Mouse (Mus musculus) ES-Bruce4 (cell line): ENCODE measurements around the gene Macrod2. TPM values are rescaled to one million over a fixed set of nuclear protein-coding genes. Genes with fewer than 3 reads are reported as not detected.

Source experiments
- H3K27ac ChIP-seq: 2 replicates; pipeline ENCODE4 v1.5.1; 2012; ENCODE audit warnings: low read length, inconsistent platforms; ENCODE audit not compliant: insufficient read depth
- H3K27me3 ChIP-seq: 2 replicates; pipeline ENCODE4 v1.6.1; 2012; ENCODE audit warnings: mild to moderate bottlenecking, low read length, inconsistent platforms; ENCODE audit not compliant: control insufficient read depth, poor library complexity, insufficient read depth, severe bottlenecking
- H3K36me3 ChIP-seq: 2 replicates; pipeline ENCODE4 v1.6.1; 2012; ENCODE audit warnings: inconsistent platforms, mild to moderate bottlenecking, low read length, moderate library complexity; ENCODE audit not compliant: control insufficient read depth, poor library complexity, insufficient read depth, severe bottlenecking
- H3K4me1 ChIP-seq: one replicate; pipeline ENCODE4 v1.8.1; 2011; ENCODE audit warnings: low read length; ENCODE audit not compliant: control insufficient read depth, insufficient read depth
- H3K4me3 ChIP-seq: 2 replicates; pipeline ENCODE4 v1.5.1; 2011; ENCODE audit warnings: low read depth, mild to moderate bottlenecking, low read length
- H3K9ac ChIP-seq: 2 replicates; pipeline ENCODE4 v1.6.1; 2012; ENCODE audit warnings: low read depth, mild to moderate bottlenecking, inconsistent platforms; ENCODE audit not compliant: poor library complexity, severe bottlenecking
- H3K9me3 ChIP-seq: replicated peaks from 2 replicates; pipeline ENCODE4 v1.6.1; 2012; ENCODE audit warnings: mild to moderate bottlenecking, low read length, inconsistent platforms; ENCODE audit not compliant: control insufficient read depth, poor library complexity, insufficient read depth, severe bottlenecking
- CTCF ChIP-seq: IDR thresholded peaks from one replicate; pipeline ENCODE4 v1.8.1; 2011; ENCODE audit warnings: low read depth, low read length
- EP300 ChIP-seq: IDR thresholded peaks from 2 replicates; pipeline ENCODE4 v1.6.1; 2011; ENCODE audit warnings: low read depth, low read length; ENCODE audit not compliant: insufficient read depth
- POLR2A ChIP-seq: IDR thresholded peaks from one replicate; pipeline ENCODE4 v1.8.1; 2011; ENCODE audit warnings: low read length; ENCODE audit not compliant: insufficient read depth
- polyA plus RNA-seq: library from polyadenylated mRNA; stranded (reverse); fragments of >200 nt; gene quantifications from 2 replicates; pipeline ENCODE4 v1.2.4, GENCODE M21; 2011; ENCODE audit warnings: low read depth; ENCODE audit not compliant: missing spikeins, insufficient read depth, insufficient read length

Macrod2 gene
- polyA plus RNA-seq, 1 experiment = 11.9 TPM

DNA sequence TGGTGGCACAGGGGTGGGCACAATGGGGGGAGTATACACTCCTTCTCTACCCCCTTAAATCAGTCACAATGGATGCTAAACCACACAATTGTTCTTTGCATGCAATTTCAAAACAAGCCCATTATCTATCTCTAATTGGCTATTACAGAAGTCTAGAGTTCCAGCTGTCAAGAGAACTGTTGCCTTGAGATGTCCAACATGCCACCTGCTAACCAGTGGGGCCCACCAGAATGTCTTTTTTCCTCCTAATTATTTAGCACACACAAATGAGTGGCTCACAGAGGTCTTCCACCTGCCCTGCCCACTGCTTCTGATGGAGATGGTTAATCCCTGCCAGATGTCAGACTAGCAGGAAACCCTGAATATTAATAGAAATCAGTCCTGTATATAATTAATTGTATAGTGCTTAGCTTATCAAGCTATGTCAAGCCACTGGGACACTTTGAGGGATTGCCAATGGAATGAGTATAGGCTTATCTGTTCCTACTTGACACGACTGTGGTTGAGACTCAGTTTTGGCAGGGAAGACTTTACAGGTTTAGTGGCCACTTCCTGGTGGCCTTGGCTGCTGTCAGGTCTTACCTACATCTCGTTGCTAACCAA is 1054.1 kb downstream of the Macrod2 start:
- no peak overlapping the region for H3K4me3 ChIP-seq

DNA sequence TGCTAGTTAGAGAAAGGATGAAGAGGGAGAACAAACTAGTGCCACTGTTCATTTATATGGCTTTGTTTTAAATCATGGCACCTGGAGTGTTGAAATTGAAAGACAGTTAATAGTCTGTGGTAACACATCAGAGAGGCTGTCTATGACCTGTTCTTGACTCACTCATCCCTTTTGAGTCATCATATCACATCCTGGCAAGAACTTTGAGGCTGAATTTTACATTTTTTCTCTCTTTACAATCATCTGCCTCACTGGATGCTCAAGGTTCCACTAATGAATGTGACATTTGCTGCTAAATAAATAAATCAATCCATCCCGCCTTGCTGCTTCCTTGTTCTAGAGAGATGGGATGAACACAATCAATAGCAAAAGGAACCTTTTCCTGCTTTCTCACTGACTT is 1068.8 kb downstream of the Macrod2 start:
- H3K9ac ChIP-seq = no peak overlapping the region
- TF ChIP-seq EP300 (no peak), CTCF (no peak), POLR2A (no peak)
- H3K4me1 ChIP-seq = no peaks in the 10 kb centered on the region
- no peak overlapping the region for H3K4me3 ChIP-seq
- no peaks in the 10 kb centered on the region for H3K36me3 ChIP-seq
- H3K27ac ChIP-seq = no peak overlapping the region
- no peaks in the 10 kb centered on the region for H3K27me3 ChIP-seq
- no peaks in the 10 kb centered on the region for H3K9me3 ChIP-seq

More for the DNA sequence above, 1054.1 kb downstream of the Macrod2 start:
- Histone ChIP-seq H3K36me3 (no peaks in the 10 kb centered on the region), H3K9me3 (no peaks in the 10 kb centered on the region), H3K9ac (no peak overlapping the region), H3K27ac (no peak overlapping the region), H3K27me3 (no peaks in the 10 kb centered on the region), H3K4me1 (no peaks in the 10 kb centered on the region)
- TF ChIP-seq POLR2A = no peak

DNA sequence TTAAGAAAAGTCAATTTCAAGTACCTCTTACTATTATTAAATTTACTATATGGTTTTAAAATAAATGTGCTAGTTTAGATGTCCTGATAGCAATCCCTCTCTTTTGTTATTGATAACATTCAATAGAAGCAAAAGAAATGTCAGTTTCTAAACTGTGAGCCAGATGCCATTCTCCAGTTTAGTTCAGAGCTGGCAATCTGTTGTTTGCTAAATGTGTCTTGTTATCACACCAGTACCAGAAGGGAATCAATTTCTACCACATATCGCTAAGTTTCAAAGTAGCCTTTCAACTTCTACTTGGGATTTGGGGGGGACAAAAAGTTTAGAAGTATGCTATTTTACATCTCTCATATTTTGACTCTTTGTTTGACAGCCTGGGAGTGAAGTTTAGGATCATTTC is 1077.7 kb downstream of the Macrod2 start:
- no peak for TF ChIP-seq POLR2A
- no peak for TF ChIP-seq EP300
- no peak for TF ChIP-seq CTCF
- no peaks in the 10 kb centered on the region for H3K27me3 ChIP-seq
- no peaks in the 10 kb centered on the region for H3K4me1 ChIP-seq
- no peaks in the 10 kb centered on the region for H3K36me3 ChIP-seq
- no peaks in the 10 kb centered on the region for H3K9me3 ChIP-seq
- H3K4me3 ChIP-seq = no peak overlapping the region
- no peak overlapping the region for H3K27ac ChIP-seq
- H3K9ac ChIP-seq = no peak overlapping the region

DNA sequence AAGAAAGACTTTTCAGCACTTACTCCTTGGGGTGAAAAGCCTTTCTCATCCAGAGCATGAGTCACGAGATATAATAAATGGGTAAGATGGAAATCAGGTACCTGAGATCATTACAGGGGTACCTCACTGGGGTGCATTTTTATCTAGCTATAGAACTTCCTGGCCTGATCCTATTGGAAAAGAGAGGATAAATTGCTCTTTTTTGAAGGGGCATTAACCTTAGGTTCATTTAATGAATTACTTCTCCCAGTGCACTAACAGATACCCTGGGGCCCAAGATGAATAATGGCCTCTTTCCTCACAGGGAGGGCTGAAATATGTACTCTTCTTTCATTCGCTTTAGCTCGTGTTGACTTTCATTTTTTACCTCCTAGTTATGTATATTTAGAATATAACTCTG is 1082.5 kb downstream of the Macrod2 start:
- H3K27ac ChIP-seq = no peak overlapping the region
- no peaks in the 10 kb centered on the region for H3K4me1 ChIP-seq
- H3K4me3 ChIP-seq = no peak overlapping the region
- no peaks in the 10 kb centered on the region for H3K27me3 ChIP-seq
- H3K9me3 ChIP-seq = no peaks in the 10 kb centered on the region
- no peaks in the 10 kb centered on the region for H3K36me3 ChIP-seq
- no peak overlapping the region for H3K9ac ChIP-seq
- TF ChIP-seq CTCF (no peak), POLR2A (no peak), EP300 (no peak)

DNA sequence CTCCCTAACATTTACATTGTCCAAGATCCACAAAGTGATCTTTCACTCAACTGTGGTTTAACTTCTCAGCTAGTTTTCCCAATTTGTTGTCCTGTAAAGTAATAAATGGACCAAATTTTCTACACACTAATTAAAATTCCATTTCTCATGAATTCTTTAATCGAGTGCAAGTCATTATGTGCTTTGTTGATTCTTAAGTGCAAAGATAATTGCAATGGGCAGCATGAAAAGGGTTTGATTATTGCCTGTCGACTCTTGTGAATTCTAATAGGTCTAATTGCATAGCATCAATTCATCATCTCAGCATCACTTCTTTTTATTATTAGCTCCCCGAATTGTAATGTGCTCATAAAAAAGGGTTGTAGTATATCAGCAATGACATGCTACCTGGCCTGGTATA is 1095.4 kb downstream of the Macrod2 start:
- Histone ChIP-seq H3K27ac (no peak overlapping the region), H3K4me3 (no peak overlapping the region), H3K4me1 (no peaks in the 10 kb centered on the region), H3K9ac (no peak overlapping the region), H3K27me3 (no peaks in the 10 kb centered on the region), H3K9me3 (no peaks in the 10 kb centered on the region), H3K36me3 (no peaks in the 10 kb centered on the region)
- TF ChIP-seq EP300 (no peak), POLR2A (no peak), CTCF (no peak)

DNA sequence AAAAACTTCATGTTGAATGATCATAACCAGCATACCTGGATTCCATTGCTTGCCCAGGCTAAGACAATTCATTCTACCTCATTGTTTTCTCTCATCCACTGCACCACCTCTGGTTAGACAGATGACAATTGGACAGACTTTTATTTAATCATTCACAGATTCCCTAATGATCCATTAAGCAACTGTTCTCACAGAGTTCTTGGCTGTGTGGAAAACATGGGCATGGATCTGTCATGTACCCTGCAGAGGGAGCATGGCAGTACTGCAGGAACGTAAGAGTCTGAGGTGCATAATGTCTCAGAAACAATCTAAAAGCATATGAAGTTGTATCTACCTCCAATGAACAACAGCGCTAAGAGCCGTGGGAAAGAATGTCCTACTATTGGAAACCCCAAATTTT is 1110.3 kb downstream of the Macrod2 start:
- Histone ChIP-seq H3K4me1 (no peaks in the 10 kb centered on the region), H3K9ac (no peak overlapping the region), H3K27ac (no peak overlapping the region), H3K9me3 (no peaks in the 10 kb centered on the region), H3K27me3 (no peaks in the 10 kb centered on the region), H3K36me3 (no peaks in the 10 kb centered on the region), H3K4me3 (no peak overlapping the region)
- no peak for TF ChIP-seq CTCF
- no peak for TF ChIP-seq POLR2A
